Mouse (Mus musculus) left cerebral cortex, adult 6 months (tissue): ENCODE results near the gene Agbl4. TPM values are rescaled to one million over a fixed set of nuclear protein-coding genes. Genes with fewer than 3 reads are reported as not detected.

Experiments used
- long read RNA-seq, 2 experiments: library from polyadenylated mRNA; unstranded; transcript quantifications; one replicate each; pipeline ENCODE4 v2.0.0; 2019 to 2020
- polyA plus RNA-seq: library from polyadenylated mRNA; unstranded; fragments of <200 nt; fragmentation: Nextera tagmentation; gene quantifications from 2 replicates; pipeline ENCODE4 v1.2.3, GENCODE M21; 2021

Agbl4 gene
- polyA plus RNA-seq, result 10.8 and 11.3 TPM in 2 replicates
- long read RNA-seq, experiment 1, partial matches to known transcripts, result 7 of 20 reads
- long read RNA-seq, experiment 1, other reads (novel, unspliced or antisense), result 13 of 20 reads
- long read RNA-seq, experiment 2, partial matches to known transcripts, result 2 of 9 reads
- long read RNA-seq, experiment 2, other reads (novel, unspliced or antisense), result 7 of 9 reads

GRCm38 (mm10) chr4:110397618-110398045 is at the start of gene Agbl4:
TSS of gene Agbl4 (plus strand) at chr4:110397661.

DNA sequence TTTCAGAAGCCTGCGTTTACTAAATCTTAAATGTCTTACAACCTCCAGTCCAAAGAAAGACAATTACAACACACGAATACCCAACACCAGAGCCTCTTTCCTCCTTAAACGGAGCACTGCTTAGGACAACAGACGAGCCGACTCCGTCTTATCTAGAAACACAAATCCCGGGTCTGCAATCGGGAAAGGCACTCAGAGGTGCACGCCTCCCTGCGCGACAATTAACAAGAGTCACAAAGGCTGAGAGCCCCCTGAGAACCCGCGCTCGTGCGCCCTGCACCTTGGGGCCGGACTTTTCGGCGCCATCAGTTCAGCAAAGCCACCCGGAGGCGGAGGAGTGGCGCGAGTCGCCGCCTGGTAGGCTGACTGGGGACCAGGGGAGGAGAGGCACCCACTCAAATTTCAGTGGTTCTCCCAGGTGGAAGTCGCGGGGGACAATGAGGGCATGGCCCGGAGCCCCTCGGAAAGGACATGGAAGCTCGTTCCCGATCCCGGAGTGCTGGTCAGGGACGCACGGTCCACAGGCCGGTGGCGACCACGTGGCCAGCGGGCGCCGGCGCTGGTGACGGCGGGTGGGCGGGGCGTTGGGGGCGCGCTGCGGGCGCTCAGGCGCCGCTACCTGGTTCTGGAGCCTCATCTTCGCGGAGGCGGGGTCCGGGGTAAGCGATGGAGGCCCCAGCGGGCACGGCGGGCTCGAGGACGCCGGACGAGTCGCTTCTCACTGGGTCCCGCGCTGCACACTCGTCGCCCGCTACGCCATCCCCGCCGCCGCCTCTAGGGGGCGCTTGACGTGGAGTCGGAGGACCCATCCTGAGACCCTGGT is 46.1 kb upstream of the Agbl4 start, which contains the start of gene Elavl4:
Elavl4 (minus strand) TSS at position 732 of the 823 bp plus-strand sequence.

DNA sequence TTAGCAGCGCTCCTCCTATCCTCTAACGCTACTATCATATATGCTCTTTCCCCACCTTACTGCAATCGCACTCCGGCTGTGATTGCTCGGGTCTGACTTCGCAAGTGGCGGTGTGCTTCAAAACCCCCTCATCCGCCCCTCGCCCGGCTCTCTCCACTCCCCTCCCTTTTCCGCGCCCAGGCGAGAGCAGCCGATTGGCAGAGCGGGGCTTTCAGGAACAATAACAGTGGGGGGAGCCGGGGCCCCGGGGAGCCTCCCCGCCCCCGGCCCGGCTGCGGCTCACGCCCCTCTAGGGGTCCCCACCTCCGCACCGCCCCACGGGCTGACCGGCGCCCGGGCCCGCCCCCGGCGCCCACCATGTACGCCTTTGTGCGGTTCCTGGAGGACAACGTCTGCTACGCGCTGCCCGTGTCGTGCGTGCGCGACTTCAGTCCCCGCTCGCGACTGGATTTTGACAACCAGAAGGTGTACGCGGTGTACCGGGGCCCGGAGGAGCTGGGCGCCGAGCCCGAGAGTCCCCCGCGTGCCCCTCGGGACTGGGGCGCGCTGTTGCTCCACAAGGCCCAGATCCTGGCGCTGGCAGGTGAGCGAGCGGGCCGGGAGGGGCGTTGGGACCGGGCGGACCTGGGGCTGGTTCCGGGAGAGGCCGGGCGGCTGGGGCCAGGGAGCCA is 1017.5 kb downstream of the Agbl4 start, which contains the start of gene Bend5:
Bend5 (plus strand) TSS at position 189 of the 671 bp plus-strand sequence.

Other genes starting within 250 kb of the Agbl4 start
- 70.1 and 91.8 TPM in 2 replicates for gene Elavl4, start 45.8 kb upstream of the Agbl4 start, polyA plus RNA-seq